15 mouse cellular contexts compared by ENCODE assay signal in genomic region chr8:70366588-70366987, GRCm38 (mm10). TPM values are rescaled to one million over a fixed set of nuclear protein-coding genes. Genes with fewer than 3 reads are reported as not detected.
"Had no signal": no experiment of that assay in that cellular context is flagged by ENCODE, and none has a peak within 500 bp of the region (broad histone marks: within the 10 kb centered on the region; RNA-seq: fewer than 3 reads in every experiment).

No protein-coding gene starts in this region.

- ATAC-seq: liver, embryonic 12.5 days had no signal

- H3K4me1 ChIP-seq: neural tube, embryonic 15.5 days had no signal

- H3K27ac ChIP-seq: kidney, embryonic 15.5 days; liver, embryonic 12.5 days; midbrain, embryonic 10.5 days; neural tube, embryonic 15.5 days had no signal

- H3K4me2 ChIP-seq: kidney, embryonic 15.5 days; liver, embryonic 12.5 days; neural tube, embryonic 15.5 days had no signal

- H3K4me3 ChIP-seq: kidney, embryonic 15.5 days; liver, embryonic 12.5 days; midbrain, embryonic 10.5 days; myocyte; neural tube, embryonic 15.5 days had no signal

- H3K9ac ChIP-seq: kidney, embryonic 15.5 days; liver, embryonic 12.5 days; neural tube, embryonic 15.5 days had no signal

- DNase-seq: kidney, adult 11 months; kidney, postnatal 14 days; layer of hippocampus, postnatal 36 days; lung, postnatal 36 days; midbrain, embryonic 14.5 days; right cerebral cortex, adult 18-20 months; right cerebral cortex, postnatal 25 days; thymus, adult 18-20 months; thymus, postnatal 14 days had no signal

- H3K9me3 ChIP-seq: kidney, embryonic 15.5 days; liver, embryonic 12.5 days; midbrain, embryonic 10.5 days; neural tube, embryonic 15.5 days had no signal

- H3K36me3 ChIP-seq: kidney, embryonic 15.5 days; liver, embryonic 12.5 days; midbrain, embryonic 10.5 days; neural tube, embryonic 15.5 days had no signal

RNA-seq across cellular contexts. Expression of gene Comp, which starts 6.8 kb away (rescaled TPM):
- total RNA-seq: megakaryocyte, adult 5-6 weeks had no signal

RNA-seq across cellular contexts. Expression of gene Gdf1, which starts 37.0 kb away (rescaled TPM):
- total RNA-seq: megakaryocyte, adult 5-6 weeks had no signal
- polyA plus RNA-seq: midbrain, embryonic 14.5 days had no signal

RNA-seq across cellular contexts. Expression of gene Cers1, which starts 51.0 kb away (rescaled TPM):
- total RNA-seq: megakaryocyte, adult 5-6 weeks had no signal
